Mouse (Mus musculus): ENCODE measurements around the gene Slc35g3.
A peak's percentile ranks its signal among the peaks of the same experiment; 100 is the strongest.

Gene Slc35g3

GRCm38 (mm10) chr11:69784793-69785272, 23.1 kb upstream of the Slc35g3 start:
- no peak for DNase-seq (ENCODE audit: low spot score in 2 of 2)

GRCm38 (mm10) chr11:69781828-69782227, 20.1 kb upstream of the Slc35g3 start:
- DNase-seq (ENCODE audit: low spot score in 2 of 2), result no peak

DNA sequence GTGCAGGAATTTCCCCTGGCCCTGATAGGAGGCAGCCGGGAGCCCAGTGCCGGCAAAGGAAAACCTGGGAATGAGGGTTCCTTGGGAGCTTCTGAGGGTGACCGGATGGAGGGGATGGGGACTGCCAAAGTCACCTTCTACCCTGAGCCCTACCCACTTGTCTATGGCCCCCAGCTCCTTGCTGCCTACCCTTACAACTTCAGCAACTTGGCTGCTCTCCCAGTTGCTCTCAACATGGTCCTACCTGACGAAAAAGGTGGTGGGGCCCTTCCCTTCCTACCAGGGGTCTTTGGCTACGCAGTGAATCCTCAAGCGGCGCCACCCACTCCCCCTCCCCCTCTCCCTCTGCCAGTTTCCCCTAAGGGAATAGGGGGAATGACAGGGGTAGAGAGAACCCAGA, 17.2 kb upstream of the Slc35g3 start:
- DNase-seq (ENCODE audit: low spot score in 2 of 2), result no peak

DNA sequence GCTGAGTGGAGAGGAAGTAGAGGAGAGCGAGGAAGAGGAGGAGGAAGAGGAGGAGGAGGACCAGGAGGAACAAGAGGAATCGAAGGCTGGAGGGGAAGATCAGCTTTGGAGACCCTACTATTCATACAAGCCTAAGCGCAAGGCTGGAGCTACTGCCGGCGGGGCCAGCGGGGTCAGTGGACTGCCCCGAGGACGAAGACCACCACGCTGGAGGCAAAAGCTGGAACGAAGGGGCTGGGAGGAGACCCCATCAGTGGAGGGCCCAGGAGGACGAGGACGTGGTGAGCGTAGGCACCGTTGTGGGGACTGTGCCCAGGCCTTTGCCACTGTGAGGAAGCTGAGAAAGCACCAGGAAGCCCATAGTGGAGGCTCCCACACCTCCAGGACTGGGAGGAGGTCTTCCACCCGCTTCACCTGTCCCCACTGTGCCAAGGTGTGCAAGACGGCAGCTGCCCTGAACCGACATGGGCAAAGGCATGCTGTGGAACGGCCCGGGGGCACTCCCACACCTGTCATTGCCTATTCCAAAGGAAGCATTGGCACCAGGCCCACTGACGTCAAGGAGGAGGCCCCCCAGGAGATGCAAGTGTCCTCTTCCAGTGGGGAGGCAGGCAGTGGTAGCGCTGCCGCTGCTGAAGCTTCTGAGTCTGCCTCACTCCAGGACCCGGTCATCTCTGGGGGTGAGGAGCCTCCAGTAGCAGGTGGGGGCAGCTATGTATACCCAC, 16.7 kb upstream of the Slc35g3 start:
- DNase-seq (ENCODE audit: low spot score in 2 of 2), result no peak

- DNase-seq (ENCODE audit: low spot score in 2 of 2), result no peak
These were observed 15.9 kb upstream of the Slc35g3 start for GRCm38 (mm10) chr11:69777504-69778257.

DNA sequence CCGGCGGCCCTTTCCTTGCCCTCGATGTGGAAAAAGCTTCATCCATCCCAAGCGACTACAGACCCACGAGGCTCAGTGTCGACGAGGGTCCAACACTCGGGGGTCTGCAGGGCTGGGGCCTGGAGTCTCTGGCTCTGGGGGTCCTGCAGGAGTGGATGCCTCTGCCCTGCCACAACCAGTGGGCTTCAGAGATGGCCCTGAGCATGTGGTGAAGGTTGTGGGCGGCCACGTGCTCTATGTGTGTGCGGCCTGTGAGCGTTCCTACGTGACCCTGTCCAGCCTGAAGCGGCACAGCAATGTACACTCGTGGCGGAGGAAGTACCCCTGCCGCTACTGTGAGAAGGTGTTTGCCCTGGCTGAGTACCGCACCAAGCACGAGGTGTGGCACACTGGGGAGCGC, 14.7 kb upstream of the Slc35g3 start:
- DNase-seq (ENCODE audit: low spot score in 2 of 2), result no peak

DNA sequence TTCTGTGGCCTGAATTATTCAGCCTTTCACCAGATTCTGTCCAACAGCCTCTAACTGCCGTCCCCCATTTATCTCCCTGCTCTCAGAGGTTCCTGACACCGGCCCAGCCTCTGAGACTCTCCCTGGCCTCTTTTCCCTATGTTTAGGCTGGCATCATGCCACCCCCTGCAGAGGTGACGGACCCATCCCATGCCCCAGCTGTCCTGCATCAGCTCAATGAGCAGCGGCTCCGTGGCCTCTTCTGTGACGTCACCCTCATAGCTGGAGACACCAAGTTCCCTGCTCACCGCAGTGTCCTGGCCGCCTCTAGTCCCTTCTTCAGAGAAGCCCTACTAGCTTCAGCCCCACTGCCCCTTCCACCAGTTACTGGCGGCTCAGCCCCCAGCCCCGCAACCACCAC, 13.9 kb upstream of the Slc35g3 start:
- DNase-seq (ENCODE audit: low spot score in 2 of 2), result no peak

- DNase-seq (ENCODE audit: low spot score in 2 of 2), result peak in 1 of 2 experiments; percentile 14
These were observed 13.2 kb upstream of the Slc35g3 start for GRCm38 (mm10) chr11:69774961-69775360.

DNA sequence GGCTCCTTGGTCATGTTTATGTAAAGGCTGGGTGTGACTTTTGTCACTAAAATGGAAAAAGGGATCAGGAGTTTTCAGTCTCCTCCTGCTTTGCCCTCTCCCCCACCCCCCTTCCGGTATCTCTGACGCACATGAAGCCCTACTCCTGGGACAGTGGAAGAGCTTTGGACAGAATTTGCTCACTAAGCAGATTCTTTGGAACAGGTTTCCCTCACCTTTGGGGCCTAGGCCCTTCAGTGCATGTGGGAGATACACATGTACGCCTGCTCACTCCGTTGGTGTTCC, 5.8 kb upstream of the Slc35g3 start:
- DNase-seq (ENCODE audit: low spot score in 2 of 2), result no peak

GRCm38 (mm10) chr11:69766872-69767624, 5.3 kb upstream of the Slc35g3 start:
- no peak for DNase-seq (ENCODE audit: low spot score in 2 of 2)

- DNase-seq (ENCODE audit: low spot score in 2 of 2), result peak; percentile 81 to 82
These were observed 4.4 kb upstream of the Slc35g3 start for GRCm38 (mm10) chr11:69766126-69766609.

DNA sequence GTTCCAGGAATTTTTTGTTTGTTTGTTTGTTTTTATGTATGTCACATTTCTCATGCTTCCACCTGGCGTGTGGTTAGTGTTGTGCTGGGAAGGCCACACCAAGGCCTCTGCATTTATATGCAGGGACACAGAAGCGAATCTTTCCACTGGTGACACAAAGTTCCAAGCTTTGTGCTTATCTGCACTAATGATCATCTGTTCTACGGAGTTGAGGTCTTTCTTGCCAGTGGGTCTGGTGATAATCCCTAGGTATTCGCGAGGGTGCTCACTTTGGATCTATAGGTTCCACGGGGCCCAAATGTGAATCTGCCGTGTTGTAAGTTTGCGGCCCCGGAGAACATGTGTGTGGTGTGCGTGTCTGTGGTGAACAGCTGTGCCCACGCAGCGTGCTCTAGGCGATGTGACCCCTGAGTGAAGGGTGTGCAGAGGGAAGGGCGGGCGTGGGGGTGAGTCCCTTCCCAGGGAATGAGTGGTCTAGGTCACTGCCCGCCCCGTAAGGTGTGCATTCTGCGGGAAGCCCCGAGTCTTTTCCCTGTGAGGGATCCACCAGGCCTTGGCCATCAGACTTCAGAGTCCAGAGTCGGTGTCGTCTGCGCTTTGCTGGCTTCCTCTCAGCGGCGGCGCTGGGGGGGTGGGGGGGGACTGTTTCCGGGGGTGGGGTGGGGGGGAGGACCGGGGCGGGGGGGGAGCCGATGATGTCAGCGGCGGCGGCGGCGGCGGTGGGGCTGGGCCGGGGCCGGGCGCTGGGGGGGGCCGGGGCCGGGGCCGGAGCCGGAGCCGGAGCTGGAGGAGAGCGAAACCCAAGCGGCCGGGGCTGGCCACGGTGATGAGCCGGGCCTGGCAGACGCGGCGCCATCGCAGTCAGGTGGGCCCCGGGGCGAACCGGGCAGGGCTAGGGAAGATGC, 3.7 kb upstream of the Slc35g3 start, which contains the start of gene Zbtb4:
Zbtb4 (plus strand) TSS at position 692 of the 905 bp plus-strand sequence.
- peak; percentile 57 for DNase-seq (ENCODE audit: low spot score in 2 of 2)

- no peak for DNase-seq (ENCODE audit: low spot score in 2 of 2)
These were observed 1.8 kb upstream of the Slc35g3 start for GRCm38 (mm10) chr11:69763551-69763950.

DNA sequence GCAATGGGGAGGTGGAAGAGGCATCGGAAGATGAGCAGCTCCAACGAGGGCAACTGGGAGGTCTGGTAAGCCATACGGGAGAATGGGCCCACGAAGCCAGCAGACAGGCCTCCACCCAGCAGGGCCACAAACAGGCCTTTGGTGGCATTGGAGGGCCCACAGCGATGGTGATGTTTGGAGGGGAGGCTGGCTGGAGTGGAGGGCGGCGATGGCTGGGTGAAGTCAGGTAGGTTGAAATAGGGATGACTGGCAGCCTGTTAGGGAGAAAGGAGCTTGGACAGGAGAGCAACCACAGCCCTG, 917 bp downstream of the Slc35g3 start:
- DNase-seq (ENCODE audit: low spot score in 2 of 2), result no peak

DNA sequence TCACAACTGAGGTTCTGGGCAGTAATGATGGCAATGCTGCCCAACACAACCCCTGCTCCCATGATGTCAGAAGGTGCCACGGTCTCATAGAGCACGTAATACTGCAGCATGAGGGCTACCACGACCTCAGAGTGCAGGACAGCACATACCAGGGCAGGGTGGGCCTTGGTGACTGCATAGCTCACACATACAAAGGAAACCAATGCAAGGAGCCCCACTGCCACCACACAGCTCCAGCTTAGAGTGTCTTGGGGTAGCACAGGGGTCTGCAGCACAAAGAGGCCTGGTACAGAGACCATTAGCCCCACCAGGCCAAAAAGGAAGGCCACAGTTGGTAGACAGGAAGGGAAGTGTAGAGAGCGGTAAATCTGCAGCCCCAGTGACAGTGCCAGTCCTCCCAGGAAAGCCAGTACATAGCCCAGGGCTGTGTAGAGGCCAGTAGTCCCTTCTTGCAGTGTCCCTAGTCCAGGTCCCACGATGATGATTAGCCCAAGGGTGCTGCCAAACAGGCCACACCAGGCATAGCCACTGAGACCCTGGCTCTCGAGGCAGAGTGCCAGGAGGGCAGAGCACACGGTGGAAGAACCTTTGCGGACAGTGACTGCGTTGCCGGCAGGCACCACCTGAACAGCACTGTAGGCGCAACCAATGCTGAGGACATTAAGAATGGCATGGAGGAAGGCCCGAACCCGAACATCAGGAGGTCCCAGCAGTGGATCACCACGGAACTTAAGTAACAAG, 1.4 kb downstream of the Slc35g3 start:
- peak in 1 of 2 experiments; percentile 48 for DNase-seq (ENCODE audit: low spot score in 2 of 2)

DNA sequence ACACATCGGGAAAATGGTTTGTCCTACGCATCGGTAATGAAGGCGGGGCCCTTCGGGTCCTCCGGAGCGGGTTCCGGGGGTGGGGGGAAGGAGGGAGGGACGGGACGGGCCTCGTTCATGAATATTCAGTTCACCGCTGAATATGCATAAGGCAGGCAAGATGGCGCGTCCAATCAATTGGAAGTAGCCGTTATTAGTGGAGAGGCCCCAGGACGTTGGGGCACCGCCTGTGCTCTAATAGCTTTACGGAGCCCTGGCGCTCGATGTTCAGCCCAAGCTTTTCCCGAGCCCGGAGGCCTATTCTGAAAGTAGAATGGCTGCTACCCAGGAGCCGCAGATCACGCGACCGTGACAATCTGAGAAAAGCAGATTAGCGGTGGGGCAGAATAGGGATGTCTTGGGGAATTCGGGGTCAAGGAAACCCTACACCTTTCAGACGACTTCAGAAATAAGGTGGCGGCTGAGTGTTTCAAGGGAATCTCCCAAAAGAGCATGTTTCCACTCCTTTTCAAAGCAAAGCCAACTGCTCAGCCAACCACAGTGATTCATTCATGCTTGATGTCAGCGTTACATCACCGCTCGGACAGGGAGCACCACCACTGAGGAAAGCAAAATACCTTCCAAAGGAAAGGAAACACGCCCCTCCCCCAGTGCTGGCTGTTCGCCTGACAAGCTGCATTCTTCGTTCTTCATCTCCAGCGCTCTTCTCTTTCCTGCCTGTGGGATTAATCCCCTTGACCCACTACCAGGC, 2.6 kb downstream of the Slc35g3 start:
- DNase-seq (ENCODE audit: low spot score in 2 of 2), result peak; percentile 93 to 94

GRCm38 (mm10) chr11:69758478-69758970, 3.2 kb downstream of the Slc35g3 start, which contains the start of gene Polr2a:
Gene Polr2a (minus strand): TSS chr11:69758637.
- peak; percentile 98 for DNase-seq (ENCODE audit: low spot score in 2 of 2)

GRCm38 (mm10) chr11:69758090-69758456, 3.7 kb downstream of the Slc35g3 start:
- DNase-seq (ENCODE audit: low spot score in 2 of 2), result peak; percentile 96 to 97

GRCm38 (mm10) chr11:69757303-69758089, 4.3 kb downstream of the Slc35g3 start:
- no peak for DNase-seq (ENCODE audit: low spot score in 2 of 2)
